Mouse (Mus musculus): ENCODE measurements at regions not wholly inside any gene's neighbourhood (a gene's known extent, or its start where the extent isn't known, plus 50 kb on each side); places are given as distances from the start of the nearest gene placed in this dataset.

DNA sequence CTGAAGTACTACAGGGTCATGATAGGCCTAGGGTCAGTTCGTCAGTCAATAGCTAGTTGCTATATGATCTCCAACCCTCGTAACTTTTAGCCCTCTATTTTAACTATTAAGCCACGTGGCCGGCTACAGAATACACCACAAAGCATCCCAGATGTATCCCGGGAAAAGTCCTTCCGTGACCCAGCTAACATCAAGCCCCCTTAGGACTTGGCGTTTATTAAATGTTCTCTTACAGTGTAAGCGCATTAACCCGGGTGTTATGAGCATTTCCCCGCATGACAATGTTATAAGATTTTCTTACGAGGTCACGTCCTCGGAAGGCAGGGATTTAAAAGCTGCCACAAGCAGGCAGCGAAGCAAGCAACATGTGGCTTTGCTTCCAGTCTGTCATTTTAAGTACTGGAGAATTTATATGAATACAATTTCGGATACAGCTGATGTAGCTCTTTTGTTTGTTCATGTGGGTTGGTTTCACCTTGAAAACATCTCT is 135.1 kb upstream of the Frg1 start:
- TF ChIP-seq CTCF (conservative IDR thresholded peaks at IDR 0.05; ENCODE audit: insufficient read depth, insufficient read length, low read depth, low read length): no peak
- TF ChIP-seq POLR2A (IDR thresholded peaks at IDR 0.05; ENCODE audit: low read depth, low read length): no peak
- no peak for DNase-seq
- no peaks in the 10 kb centered on the region for H3K27me3 ChIP-seq (replicated peaks; ENCODE audit: control insufficient read depth, insufficient read depth, low read length)
- H3K36me3 ChIP-seq (ENCODE audit: control insufficient read depth, insufficient read depth, low read length): no peaks in the 10 kb centered on the region
- no peaks in the 10 kb centered on the region for H3K4me1 ChIP-seq (ENCODE audit: control insufficient read depth, insufficient read depth, low read length)
- 35% methylated on average over 15 of the region's 15 CpGs for WGBS
- H3K27ac ChIP-seq (ENCODE audit: insufficient read depth, low read depth, low read length): no peak overlapping the region
- no peak overlapping the region for H3K4me3 ChIP-seq (ENCODE audit: insufficient read depth, low read depth, low read length)

DNA sequence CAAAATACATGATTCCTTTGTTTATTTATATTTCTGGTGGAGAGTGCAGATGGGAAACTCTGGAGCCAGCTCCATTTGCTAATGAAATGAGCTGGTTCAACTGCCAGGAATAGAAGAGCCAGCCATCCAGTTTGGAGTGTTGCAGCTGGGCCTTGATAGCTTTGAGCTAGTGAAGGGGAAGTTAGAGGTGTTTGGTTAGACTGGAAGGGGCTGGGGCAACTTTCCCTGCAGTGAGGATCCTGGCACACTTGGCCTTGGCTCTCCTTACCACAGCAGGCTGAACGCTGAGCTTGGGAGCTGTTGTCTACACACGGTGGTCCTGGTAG is 133.2 kb upstream of the Frg1 start:
- no peak overlapping the region for H3K4me3 ChIP-seq (ENCODE audit: insufficient read depth, low read depth, low read length)
- no peaks in the 10 kb centered on the region for H3K4me1 ChIP-seq (ENCODE audit: control insufficient read depth, insufficient read depth, low read length)
- H3K27me3 ChIP-seq (replicated peaks; ENCODE audit: control insufficient read depth, insufficient read depth, low read length): no peaks in the 10 kb centered on the region
- H3K36me3 ChIP-seq (ENCODE audit: control insufficient read depth, insufficient read depth, low read length): no peaks in the 10 kb centered on the region
- no peak for TF ChIP-seq POLR2A (IDR thresholded peaks at IDR 0.05; ENCODE audit: low read depth, low read length)
- TF ChIP-seq CTCF (conservative IDR thresholded peaks at IDR 0.05; ENCODE audit: insufficient read depth, insufficient read length, low read depth, low read length): no peak
- DNase-seq: no peak
- no peak overlapping the region for H3K27ac ChIP-seq (ENCODE audit: insufficient read depth, low read depth, low read length)
- WGBS: 93% methylated on average over 2 of the region's 2 CpGs

- TF ChIP-seq CTCF (conservative IDR thresholded peaks at IDR 0.05; ENCODE audit: insufficient read depth, insufficient read length, low read depth, low read length) (no peak), POLR2A (IDR thresholded peaks at IDR 0.05; ENCODE audit: low read depth, low read length) (no peak)
- WGBS: 34% methylated on average over 25 of the region's 25 CpGs
- Histone ChIP-seq H3K36me3 (ENCODE audit: control insufficient read depth, insufficient read depth, low read length) (no peaks in the 10 kb centered on the region), H3K27me3 (replicated peaks; ENCODE audit: control insufficient read depth, insufficient read depth, low read length) (no peaks in the 10 kb centered on the region), H3K4me1 (ENCODE audit: control insufficient read depth, insufficient read depth, low read length) (no peaks in the 10 kb centered on the region), H3K27ac (ENCODE audit: insufficient read depth, low read depth, low read length) (no peak overlapping the region), H3K4me3 (ENCODE audit: insufficient read depth, low read depth, low read length) (no peak overlapping the region)
- DNase-seq: no peak
Observed at GRCm38 (mm10) chr8:41549220-41550094, 132.6 kb upstream of the Frg1 start.

DNA sequence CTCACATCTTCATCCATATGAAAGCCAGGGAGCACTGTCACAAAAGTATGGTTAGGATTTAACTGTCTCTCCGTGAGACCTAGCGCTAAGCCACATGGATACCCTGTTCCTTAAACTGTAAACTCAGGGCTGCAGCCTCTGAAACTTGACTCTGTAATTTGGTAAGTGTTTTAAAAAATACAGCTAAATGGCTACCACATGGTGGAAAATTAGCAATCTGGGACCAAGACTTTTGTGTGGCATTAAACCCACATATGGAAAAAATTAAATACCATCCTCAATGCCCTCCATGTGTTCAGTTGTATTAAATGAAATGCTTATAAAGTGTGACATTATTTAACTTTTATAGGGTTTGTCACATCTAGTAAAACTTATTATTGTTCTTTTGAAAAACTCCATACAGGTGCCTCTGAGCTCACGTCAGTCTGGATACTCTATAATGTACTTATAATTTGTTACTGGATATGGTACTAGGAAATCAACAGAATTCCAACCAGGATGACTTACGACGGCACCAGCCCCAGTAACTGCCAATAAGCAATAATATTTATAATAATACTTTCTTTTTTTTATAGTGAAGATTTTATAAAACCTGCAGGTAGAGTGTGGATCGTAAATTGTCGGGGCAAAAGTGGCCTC is 131.0 kb upstream of the Frg1 start:
- no peak for DNase-seq
- no peaks in the 10 kb centered on the region for H3K27me3 ChIP-seq (replicated peaks; ENCODE audit: control insufficient read depth, insufficient read depth, low read length)
- TF ChIP-seq CTCF (conservative IDR thresholded peaks at IDR 0.05; ENCODE audit: insufficient read depth, insufficient read length, low read depth, low read length) (no peak), POLR2A (IDR thresholded peaks at IDR 0.05; ENCODE audit: low read depth, low read length) (no peak)
- no peak overlapping the region for H3K4me3 ChIP-seq (ENCODE audit: insufficient read depth, low read depth, low read length)
- no peaks in the 10 kb centered on the region for H3K36me3 ChIP-seq (ENCODE audit: control insufficient read depth, insufficient read depth, low read length)
- H3K27ac ChIP-seq (ENCODE audit: insufficient read depth, low read depth, low read length): no peak overlapping the region
- no peaks in the 10 kb centered on the region for H3K4me1 ChIP-seq (ENCODE audit: control insufficient read depth, insufficient read depth, low read length)
- WGBS: 91% methylated on average over 7 of the region's 7 CpGs

DNA sequence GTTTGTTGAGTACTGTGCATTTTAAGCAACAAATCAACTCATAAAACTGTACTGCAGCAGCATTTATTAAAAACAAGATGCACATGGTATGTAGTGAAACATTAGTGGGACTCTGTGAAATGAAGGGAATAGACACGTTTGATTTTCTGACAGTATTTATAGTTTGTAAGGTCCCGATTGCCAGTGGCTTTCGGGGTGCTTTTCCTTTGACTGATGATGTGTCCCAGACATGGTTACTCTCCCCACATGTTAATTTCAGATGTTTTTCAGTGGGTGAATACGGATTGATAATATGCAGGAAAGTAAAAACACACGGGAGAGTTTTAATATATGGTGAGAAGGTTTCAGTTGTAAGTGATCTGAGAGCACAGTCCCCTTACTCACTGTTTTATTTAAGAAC is 115.3 kb upstream of the Frg1 start:
- no peaks in the 10 kb centered on the region for H3K36me3 ChIP-seq (ENCODE audit: control insufficient read depth, insufficient read depth, low read length)
- no peak overlapping the region for H3K4me3 ChIP-seq (ENCODE audit: insufficient read depth, low read depth, low read length)
- H3K27me3 ChIP-seq (replicated peaks; ENCODE audit: control insufficient read depth, insufficient read depth, low read length): no peaks in the 10 kb centered on the region
- TF ChIP-seq CTCF (conservative IDR thresholded peaks at IDR 0.05; ENCODE audit: insufficient read depth, insufficient read length, low read depth, low read length) (no peak), POLR2A (IDR thresholded peaks at IDR 0.05; ENCODE audit: low read depth, low read length) (no peak)
- no peak overlapping the region for H3K27ac ChIP-seq (ENCODE audit: insufficient read depth, low read depth, low read length)
- WGBS: 45% methylated on average over 5 of the region's 5 CpGs
- no peak for DNase-seq
- H3K4me1 ChIP-seq (ENCODE audit: control insufficient read depth, insufficient read depth, low read length): no peaks in the 10 kb centered on the region

GRCm38 (mm10) chr8:41529581-41529980 is 112.7 kb upstream of the Frg1 start:
- no peak for TF ChIP-seq CTCF (conservative IDR thresholded peaks at IDR 0.05; ENCODE audit: insufficient read depth, insufficient read length, low read depth, low read length)
- no peak for TF ChIP-seq POLR2A (IDR thresholded peaks at IDR 0.05; ENCODE audit: low read depth, low read length)
- WGBS: 91% methylated on average over 8 of the region's 8 CpGs
- Histone ChIP-seq H3K4me3 (ENCODE audit: insufficient read depth, low read depth, low read length) (no peak overlapping the region), H3K36me3 (ENCODE audit: control insufficient read depth, insufficient read depth, low read length) (no peaks in the 10 kb centered on the region), H3K4me1 (ENCODE audit: control insufficient read depth, insufficient read depth, low read length) (no peaks in the 10 kb centered on the region), H3K27ac (ENCODE audit: insufficient read depth, low read depth, low read length) (no peak overlapping the region), H3K27me3 (replicated peaks; ENCODE audit: control insufficient read depth, insufficient read depth, low read length) (no peaks in the 10 kb centered on the region)
- DNase-seq: no peak

DNA sequence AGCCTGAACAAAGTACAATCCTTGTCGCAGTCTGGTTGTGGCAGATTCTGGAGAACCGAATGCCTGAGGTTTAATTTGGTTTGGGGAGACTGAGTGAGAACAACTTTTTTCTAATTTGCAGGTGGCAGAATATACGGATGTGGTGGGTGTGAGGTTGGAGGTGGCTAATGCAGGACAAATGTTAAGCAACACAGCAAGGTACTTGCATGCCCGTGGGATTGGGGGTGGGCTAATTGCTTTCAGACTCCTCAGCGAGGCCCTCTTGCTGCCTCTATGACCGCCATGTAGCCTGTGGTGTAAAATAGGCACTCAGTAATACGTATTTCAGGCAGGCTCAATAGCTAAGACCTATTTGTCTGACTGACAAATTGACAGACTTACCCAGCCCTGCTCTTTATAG is 109.4 kb upstream of the Frg1 start:
- H3K4me3 ChIP-seq (ENCODE audit: insufficient read depth, low read depth, low read length): no peak overlapping the region
- TF ChIP-seq POLR2A (IDR thresholded peaks at IDR 0.05; ENCODE audit: low read depth, low read length) (no peak), CTCF (conservative IDR thresholded peaks at IDR 0.05; ENCODE audit: insufficient read depth, insufficient read length, low read depth, low read length) (no peak)
- H3K27ac ChIP-seq (ENCODE audit: insufficient read depth, low read depth, low read length): no peak overlapping the region
- no peaks in the 10 kb centered on the region for H3K4me1 ChIP-seq (ENCODE audit: control insufficient read depth, insufficient read depth, low read length)
- DNase-seq: no peak
- no peaks in the 10 kb centered on the region for H3K36me3 ChIP-seq (ENCODE audit: control insufficient read depth, insufficient read depth, low read length)
- 79% methylated on average over 7 of the region's 7 CpGs for WGBS
- no peaks in the 10 kb centered on the region for H3K27me3 ChIP-seq (replicated peaks; ENCODE audit: control insufficient read depth, insufficient read depth, low read length)

Measured in kidney, adult 2 months (tissue).